Mouse (Mus musculus) olfactory bulb, adult 2 months (tissue): ENCODE data around the gene Gm9803. TPM values are rescaled to one million over a fixed set of nuclear protein-coding genes. Genes with fewer than 3 reads are reported as not detected.

ENCODE experiments used
- H3K27ac ChIP-seq: fragments of 200-500 bp; 2 replicates; pipeline ENCODE4 v1.5.1; 2012; ENCODE audit warnings: low read depth, low read length; ENCODE audit not compliant: insufficient read depth
- H3K4me1 ChIP-seq: fragments of 200-500 bp; 2 replicates; pipeline ENCODE4 v1.6.1; 2012; ENCODE audit warnings: low read length; ENCODE audit not compliant: control insufficient read depth, insufficient read depth
- H3K4me3 ChIP-seq: fragments of 200-500 bp; 2 replicates; pipeline ENCODE4 v1.5.1; 2012; ENCODE audit warnings: mild to moderate bottlenecking, low read depth, low read length, moderate library complexity; ENCODE audit not compliant: insufficient read depth
- CTCF ChIP-seq: fragments of 200-500 bp; IDR thresholded peaks from 2 replicates; pipeline ENCODE4 v1.5.1; 2012; ENCODE audit warnings: low read depth, mild to moderate bottlenecking, low read length, moderate library complexity; ENCODE audit not compliant: insufficient read depth
- POLR2A ChIP-seq: fragments of 200-500 bp; IDR thresholded peaks from 2 replicates; pipeline ENCODE4 v1.6.1; 2012; ENCODE audit warnings: mild to moderate bottlenecking, low read depth, low read length, moderate library complexity; ENCODE audit not compliant: insufficient read depth
- WGBS: fragments of 180-500 bp; shearing (Covaris S2); methylation state at CpG from one replicate; pipeline ENCODE4 v1.1.7; 2018; 5-methylcytosine and 5-hydroxymethylcytosine counted together
- polyA plus RNA-seq: library from polyadenylated mRNA; stranded (reverse); fragments of >200 nt; gene quantifications from 2 replicates; pipeline ENCODE4 v1.2.4, GENCODE M21; 2012; ENCODE audit warnings: low replicate concordance; ENCODE audit not compliant: missing spikeins, insufficient read depth, insufficient read length

Gene Gm9803
- polyA plus RNA-seq, 1 experiment: not detected

DNA sequence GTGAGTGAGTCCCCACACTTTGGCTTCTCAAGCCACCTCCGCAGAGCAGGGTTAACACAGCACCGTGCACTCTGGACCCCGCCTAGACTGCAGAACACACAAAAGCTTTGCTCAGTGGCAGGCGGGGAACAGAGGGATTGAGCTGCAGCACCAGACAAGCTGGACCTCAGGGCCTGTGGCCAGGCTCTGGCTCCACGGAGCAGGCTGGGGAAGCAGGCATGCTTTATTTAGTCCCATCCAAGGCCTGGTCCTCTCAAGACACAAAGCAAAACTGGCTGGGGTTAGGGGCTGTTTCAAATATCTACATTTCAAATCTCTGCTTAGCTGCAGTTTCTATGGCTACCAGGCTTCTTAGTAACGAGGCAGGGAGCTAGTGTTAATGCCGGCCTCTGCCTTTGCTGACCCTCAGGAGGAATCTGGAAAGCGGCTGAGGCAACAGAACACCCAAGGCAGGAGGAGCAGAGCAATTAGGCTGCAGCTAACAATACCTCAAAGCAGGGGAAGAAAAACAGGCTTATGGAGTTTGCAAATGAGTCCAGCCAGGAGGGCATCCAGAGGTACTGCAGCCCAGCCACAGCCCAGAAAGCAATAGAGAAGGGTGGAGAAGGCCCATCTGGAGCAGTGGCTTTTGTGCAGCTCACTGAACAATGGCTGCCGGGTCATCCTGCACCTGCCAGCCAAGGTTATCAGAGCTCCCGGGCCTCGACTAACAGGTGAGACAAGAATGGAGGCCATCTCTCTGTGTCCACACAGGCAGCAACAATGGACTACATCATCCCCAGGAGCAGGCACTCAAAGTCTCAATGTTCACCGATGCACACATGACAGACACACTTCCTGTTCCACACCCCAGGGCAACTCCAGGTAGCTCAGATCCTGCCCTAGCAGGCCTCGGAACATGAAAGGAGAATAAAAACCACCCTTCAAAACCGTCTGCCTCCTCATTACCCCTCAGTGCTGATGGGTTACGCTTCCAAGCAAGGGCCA lies 3.7 kb downstream of the Gm9803 start:
- Histone ChIP-seq H3K4me1 (peaks cover 14% of the 10 kb centered on the region), H3K4me3 (no peak overlapping the region), H3K27ac (0 out of 2 replicates have a peak overlapping the region, but pooled peaks have one; percentile 16)
- 30% methylated on average over 15 of the region's 15 CpGs for WGBS
- TF ChIP-seq CTCF (no peak; the same call in 1 of the 2 replicates), POLR2A (no peak)

- H3K4me3 ChIP-seq: no peak overlapping the region
- 53% methylated on average over 1 of the region's 1 CpGs for WGBS
- TF ChIP-seq POLR2A (no peak), CTCF (no peak)
- H3K27ac ChIP-seq: no peak overlapping the region
- peaks cover 4% of the 10 kb centered on the region; the same call in 1 of the 2 replicates for H3K4me1 ChIP-seq
Measured at GRCm38 (mm10) chr10:43534382-43534781, 10.5 kb downstream of the Gm9803 start.

DNA sequence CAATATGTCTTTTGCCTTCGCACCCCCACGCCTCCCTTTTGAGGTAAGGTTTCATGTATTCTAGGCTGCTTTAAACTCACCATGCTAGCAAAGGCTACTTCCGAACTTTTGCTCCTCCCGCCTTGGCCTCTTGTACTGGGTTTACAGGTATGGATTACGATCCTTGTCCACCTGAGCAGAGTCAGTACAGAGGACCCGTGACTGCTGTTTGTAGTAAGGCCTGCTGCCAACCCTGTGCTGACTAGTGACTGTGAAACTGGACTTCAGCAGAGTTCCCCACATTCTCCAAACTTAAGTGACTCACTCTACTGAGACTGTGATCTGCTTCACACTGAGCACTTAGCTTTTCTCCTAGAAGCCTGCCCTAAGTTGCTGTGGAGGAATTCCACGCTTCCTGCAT lies 13.8 kb downstream of the Gm9803 start:
- peaks cover 4% of the 10 kb centered on the region; the same call in 1 of the 2 replicates for H3K4me1 ChIP-seq
- no peak overlapping the region for H3K4me3 ChIP-seq
- no peak overlapping the region for H3K27ac ChIP-seq
- WGBS: 94% methylated on average over 7 of the region's 7 CpGs
- no peak for TF ChIP-seq POLR2A
- TF ChIP-seq CTCF: no peak

DNA sequence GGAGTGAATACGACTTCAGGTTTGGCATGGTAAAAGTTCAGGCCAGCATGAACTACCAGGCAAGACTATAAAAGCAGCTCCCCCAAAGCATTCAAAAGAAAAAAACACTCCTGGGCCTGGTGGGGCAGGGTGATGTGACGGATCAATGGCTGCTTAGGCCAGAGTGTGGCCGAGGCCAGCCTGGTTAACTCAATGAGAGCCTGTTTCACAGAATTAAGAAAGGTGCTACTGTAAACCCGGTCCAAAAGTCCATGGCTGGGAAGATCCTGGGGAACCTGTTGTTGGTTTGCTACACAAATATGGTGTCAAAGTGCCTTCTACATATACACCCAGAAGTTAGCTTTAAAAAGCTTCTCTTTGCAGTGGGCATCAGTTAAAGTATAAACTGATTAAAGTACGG lies 14.9 kb downstream of the Gm9803 start:
- 68% methylated on average over 5 of the region's 5 CpGs for WGBS
- no peak for TF ChIP-seq POLR2A
- no peak for TF ChIP-seq CTCF
- peaks cover 4% of the 10 kb centered on the region; the same call in 1 of the 2 replicates for H3K4me1 ChIP-seq
- H3K27ac ChIP-seq: no peak overlapping the region
- no peak overlapping the region for H3K4me3 ChIP-seq

DNA sequence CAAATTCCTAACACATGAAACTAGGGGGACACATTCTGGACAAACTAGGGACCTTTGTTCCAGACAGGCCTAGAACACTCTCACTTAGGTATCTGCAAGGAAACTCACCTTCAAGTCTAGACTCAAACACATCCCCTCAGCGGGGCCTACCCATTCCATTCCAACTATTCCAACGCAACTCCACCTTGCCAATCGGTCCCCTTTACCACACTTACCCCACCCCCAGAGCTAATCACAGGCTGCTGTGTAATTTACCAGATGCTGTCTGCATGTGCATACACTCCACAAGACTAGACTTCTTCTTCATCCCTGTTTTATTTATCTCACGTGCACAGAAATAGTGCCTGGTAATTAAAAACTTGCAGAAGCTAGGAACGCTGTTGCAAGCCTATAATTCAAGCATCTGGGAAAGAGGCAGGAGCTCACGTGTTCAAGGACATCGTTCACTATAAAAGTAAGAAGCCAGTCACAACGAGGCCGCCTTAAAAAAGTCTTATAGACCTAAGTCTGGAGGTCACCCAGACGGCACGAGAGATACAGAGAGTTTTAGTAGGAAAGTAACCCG lies 15.9 kb downstream of the Gm9803 start:
- peak overlapping the region; percentile 82; the same call in 1 of the 2 replicates for H3K4me3 ChIP-seq
- TF ChIP-seq POLR2A (no peak), CTCF (no peak)
- WGBS: 7% methylated on average over 12 of the region's 12 CpGs
- peaks cover 4% of the 10 kb centered on the region; the same call in 1 of the 2 replicates for H3K4me1 ChIP-seq
- H3K27ac ChIP-seq: no peak overlapping the region

DNA sequence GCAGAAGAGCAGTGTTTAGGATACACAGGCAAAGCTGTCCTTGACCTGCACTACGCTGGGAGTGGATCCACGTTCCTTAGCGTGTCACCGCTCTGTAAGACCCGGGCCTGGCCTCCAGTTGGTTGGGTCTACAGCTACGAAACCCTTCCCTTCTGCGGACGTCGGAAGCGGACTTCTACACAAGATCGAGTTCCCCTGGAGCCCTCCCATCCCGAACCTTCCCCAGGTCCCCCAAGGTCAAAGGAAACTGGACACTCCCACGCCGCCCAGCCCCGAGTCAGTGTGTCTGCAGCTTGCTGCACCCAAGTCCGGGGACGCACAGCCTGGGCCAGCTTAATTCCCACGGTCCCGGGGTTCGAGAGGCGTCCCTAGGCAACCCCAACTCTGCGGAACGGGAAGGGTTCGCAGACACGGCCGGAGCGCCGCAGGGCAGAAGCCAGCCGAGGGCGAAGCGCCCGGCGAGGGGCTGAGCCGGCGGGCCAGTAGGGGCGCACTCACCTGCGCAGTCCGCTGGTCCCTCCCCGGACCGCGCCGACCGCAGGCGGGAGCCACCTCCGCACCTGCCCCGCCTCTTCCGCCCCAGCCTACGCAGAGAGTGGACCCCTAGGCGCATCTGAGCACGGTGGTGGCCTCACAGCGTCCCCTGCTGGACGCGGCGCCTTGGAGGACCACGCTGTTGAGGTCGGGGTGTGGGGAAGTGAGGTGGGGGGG lies 16.7 kb downstream of the Gm9803 start, which contains the start of gene 1700021F05Rik:
TSS of gene 1700021F05Rik (minus strand) at position 553 of the 711 bp plus-strand sequence.
- Histone ChIP-seq H3K4me3 (peak within 1 kb of the TSS; percentile 82), H3K27ac (peak within 1 kb of the TSS; percentile 72), H3K4me1 (peaks cover 4% of the 10 kb centered on the region; the same call in 1 of the 2 replicates)
- WGBS: under 1% methylated on average over 55 of the region's 56 CpGs
- TF ChIP-seq POLR2A (peak; percentile 91), CTCF (peak; percentile 94)

- no peak overlapping the region for H3K4me3 ChIP-seq
- H3K27ac ChIP-seq: no peak overlapping the region
- no peak for TF ChIP-seq POLR2A
- TF ChIP-seq CTCF: no peak
- WGBS: 29% methylated on average over 8 of the region's 8 CpGs
- H3K4me1 ChIP-seq: peaks cover 4% of the 10 kb centered on the region; the same call in 1 of the 2 replicates
Measured at GRCm38 (mm10) chr10:43541153-43541544, 17.3 kb downstream of the Gm9803 start.

- WGBS: 61% methylated on average over 5 of the region's 5 CpGs
- TF ChIP-seq POLR2A: no peak
- TF ChIP-seq CTCF: no peak
Measured at GRCm38 (mm10) chr10:43549411-43549810, 25.5 kb downstream of the Gm9803 start.

GRCm38 (mm10) chr10:43550923-43551322 lies 27.0 kb downstream of the Gm9803 start:
- Histone ChIP-seq H3K27ac (no peak overlapping the region), H3K4me3 (no peak overlapping the region), H3K4me1 (no peaks in the 10 kb centered on the region)
- 46% methylated on average over 3 of the region's 3 CpGs for WGBS
- no peak for TF ChIP-seq CTCF

More at GRCm38 (mm10) chr10:43549411-43549810, 25.5 kb downstream of the Gm9803 start:
- H3K27ac ChIP-seq: no peak overlapping the region
- H3K4me3 ChIP-seq: no peak overlapping the region
- no peaks in the 10 kb centered on the region for H3K4me1 ChIP-seq
